ENCODE assay signal across 7 mouse cellular contexts in genomic region chr7:37769004-37769403, GRCm38 (mm10). TPM values are rescaled to one million over a fixed set of nuclear protein-coding genes. Genes with fewer than 3 reads are reported as not detected.
DNase-seq lines count a peak whose midpoint lies in the region; ATAC-seq and TF ChIP-seq lines count a peak whose summit lies in the region.

No protein-coding gene starts in this region.

- TF ChIP-seq EP300 in stomach, postnatal 0 days (optimal IDR thresholded peaks at IDR 0.05) = no peak

- peaks cover 69% of the 10 kb centered on the region for H3K27me3 ChIP-seq in heart, embryonic 10.5 days (ENCODE audit: insufficient read depth, poor library complexity, severe bottlenecking)
- H3K27me3 ChIP-seq in limb, embryonic 14.5 days (ENCODE audit: control insufficient read depth, insufficient read depth, low read length) = peaks cover 64% of the 10 kb centered on the region
- H3K27me3 ChIP-seq in stomach, postnatal 0 days (ENCODE audit: control insufficient read depth, insufficient read depth, low read length) = no peaks in the 10 kb centered on the region; the same call in 1 of the 2 replicates

- WGBS in heart, embryonic 10.5 days = under 1% methylated on average over 28 of the region's 28 CpGs
- WGBS in limb, embryonic 14.5 days = under 1% methylated on average over 28 of the region's 28 CpGs
- WGBS in stomach, postnatal 0 days = 4% methylated on average over 28 of the region's 28 CpGs

- H3K4me1 ChIP-seq in heart, embryonic 10.5 days = peaks cover 20% of the 10 kb centered on the region
- H3K4me1 ChIP-seq in limb, embryonic 14.5 days (ENCODE audit: control insufficient read depth, insufficient read depth, low read length) = 0 out of 2 replicates have a peak, but pooled peaks cover 6% of the 10 kb centered on the region
- no peaks in the 10 kb centered on the region for H3K4me1 ChIP-seq in stomach, postnatal 0 days (replicated peaks; ENCODE audit: control insufficient read depth, insufficient read depth)

- H3K9me3 ChIP-seq in heart, embryonic 10.5 days = no peaks in the 10 kb centered on the region
- H3K9me3 ChIP-seq in limb, embryonic 14.5 days (ENCODE audit: control insufficient read depth, low read length) = no peaks in the 10 kb centered on the region
- no peaks in the 10 kb centered on the region for H3K9me3 ChIP-seq in stomach, postnatal 0 days (ENCODE audit: control insufficient read depth, low read length)

- TF ChIP-seq CTCF in stomach, postnatal 0 days (IDR thresholded peaks at IDR 0.05; ENCODE audit: low read depth) = no peak

- no peaks in the 10 kb centered on the region for H3K36me3 ChIP-seq in heart, embryonic 10.5 days
- H3K36me3 ChIP-seq in limb, embryonic 14.5 days (ENCODE audit: control insufficient read depth, insufficient read depth, low read length) = no peaks in the 10 kb centered on the region
- no peaks in the 10 kb centered on the region for H3K36me3 ChIP-seq in stomach, postnatal 0 days (ENCODE audit: control insufficient read depth, insufficient read depth, low read length)

- H3K9ac ChIP-seq in limb, embryonic 14.5 days (ENCODE audit: low read depth, low read length, severe bottlenecking) = peak overlapping the region; percentile 60
- peak overlapping the region; percentile 56 for H3K9ac ChIP-seq in stomach, postnatal 0 days (ENCODE audit: low read length)

- TF ChIP-seq POLR2A in limb, embryonic 14.5 days (IDR thresholded peaks at IDR 0.05; ENCODE audit: borderline replicate concordance, extremely low read depth, insufficient read depth, insufficient read length) = no peak

- no peak for ATAC-seq in limb, embryonic 14.5 days (ENCODE audit: low FRiP score, low read depth)
- no peak for ATAC-seq in stomach, postnatal 0 days (ENCODE audit: low FRiP score, low TSS enrichment)

- intact Hi-C loops in left cerebral cortex, postnatal 36 days (cut with DNase I) = no loop called here

- H3K4me3 ChIP-seq in heart, embryonic 10.5 days = peak overlapping the region; percentile 74
- H3K4me3 ChIP-seq in limb, embryonic 14.5 days (replicated peaks; ENCODE audit: low read length) = peak overlapping the region; percentile 52
- peak overlapping the region; percentile 59 for H3K4me3 ChIP-seq in stomach, postnatal 0 days (ENCODE audit: low read depth, low read length)

- H3K27ac ChIP-seq in heart, embryonic 10.5 days = peak overlapping the region; percentile 29; the same call in 1 of the 2 replicates
- no peak overlapping the region for H3K27ac ChIP-seq in limb, embryonic 14.5 days (replicated peaks; ENCODE audit: low read depth, low read length)
- 0 out of 2 replicates have a peak overlapping the region, but pooled peaks have one; percentile 35 for H3K27ac ChIP-seq in stomach, postnatal 0 days (replicated peaks)

- H3K4me2 ChIP-seq in limb, embryonic 14.5 days (replicated peaks; ENCODE audit: low read depth, low read length, severe bottlenecking) = peak overlapping the region; percentile 98
- peak overlapping the region; percentile 79 for H3K4me2 ChIP-seq in stomach, postnatal 0 days (replicated peaks; ENCODE audit: low read depth)

- DNase-seq in left cerebral cortex, postnatal 36 days (ENCODE audit: low spot score in 2 of 2) = peak; percentile 19 to 29
- no peak for DNase-seq in left cerebral cortex, adult 8-10 months (ENCODE audit: low spot score in 2 of 2)
- DNase-seq in cerebellum, postnatal 36 days = peak; percentile 27 to 31
- DNase-seq in heart, embryonic 10.5 days (ENCODE audit: low spot score) = no peak
- no peak for DNase-seq in limb, embryonic 14.5 days (ENCODE audit: low spot score)
- DNase-seq in stomach, postnatal 0 days (ENCODE audit: low spot score) = peak; percentile 18
- DNase-seq in thymus, postnatal 14 days = no peak

RNA-seq across cellular contexts. Expression of gene Zfp536, which starts 4.4 kb away (rescaled TPM):
- 10 to 100 TPM; 30.4 to 46.5 TPM for total RNA-seq in left cerebral cortex, postnatal 36 days (2021)
- total RNA-seq in left cerebral cortex, adult 8-10 months (2022) = 10 to 100 TPM; 39.6 to 46.8 (median 42.0) TPM
- 2.0 and 2.4 TPM in 2 replicates for polyA plus RNA-seq in heart, embryonic 10.5 days (2016; fragmentation: Nextera tagmentation; extraction: Ambion mirVana)
- 3.8 and 4.9 TPM in 2 replicates for polyA plus RNA-seq in limb, embryonic 14.5 days (2012; rRNA removed)
- 6.5 and 6.9 TPM in 2 replicates for polyA plus RNA-seq in limb, embryonic 14.5 days (2014; fragmentation: Nextera tagmentation; extraction: Ambion mirVana)
- 4.3 and 5.0 TPM in 2 replicates for polyA plus RNA-seq in stomach, postnatal 0 days (2015; fragmentation: Nextera tagmentation; extraction: Ambion mirVana)

Comparison
In these comparisons a context has a peak if more than half of its experiments do, and no peak if none do; other contexts are left out.
1. DNase-seq: peak in left cerebral cortex, postnatal 36 days (2 of 2), cerebellum, postnatal 36 days (2 of 2) and stomach, postnatal 0 days (single experiment); none in left cerebral cortex, adult 8-10 months (0 of 2), heart, embryonic 10.5 days (single experiment), limb, embryonic 14.5 days (single experiment) and thymus, postnatal 14 days (single experiment).
2. Peak in every context shown above with its lines, with median percentiles within 50 percentile points of each other: H3K4me3 ChIP-seq.